Mouse (Mus musculus) midbrain, embryonic 16.5 days (tissue): ENCODE data around the gene Mansc4. TPM values are rescaled to one million over a fixed set of nuclear protein-coding genes. Genes with fewer than 3 reads are reported as not detected.

ENCODE experiments used
- ATAC-seq: fragments of 200-750 bp; cut with Nextera tagmentation; 2 replicates; pipeline ENCODE4 v1.8.0; 2017; ENCODE audit warnings: moderate TSS enrichment
- H3K27ac ChIP-seq: fragments of 300-500 bp; sonication (generic); 2 replicates; pipeline ENCODE4 v1.5.1; 2014; ENCODE audit warnings: mild to moderate bottlenecking, low read length, mixed read lengths
- H3K27me3 ChIP-seq: fragments of 300-500 bp; sonication (generic); 2 replicates; pipeline ENCODE4 v1.6.1; 2014; ENCODE audit warnings: low read depth, low read length, mixed read lengths; ENCODE audit not compliant: control insufficient read depth, insufficient read depth
- H3K36me3 ChIP-seq: fragments of 300-500 bp; sonication (generic); 2 replicates; pipeline ENCODE4 v1.6.1; 2014; ENCODE audit warnings: mild to moderate bottlenecking, low read length, moderate library complexity, mixed read lengths; ENCODE audit not compliant: control insufficient read depth, insufficient read depth
- H3K4me1 ChIP-seq: fragments of 300-500 bp; sonication (generic); 2 replicates; pipeline ENCODE4 v1.6.1; 2014; ENCODE audit warnings: mild to moderate bottlenecking, low read length, mixed read lengths; ENCODE audit not compliant: control insufficient read depth, insufficient read depth
- H3K4me2 ChIP-seq: fragments of 300-500 bp; sonication (generic); 2 replicates; pipeline ENCODE4 v1.6.1; 2014; ENCODE audit warnings: mild to moderate bottlenecking, low read length, mixed read lengths
- H3K4me3 ChIP-seq: fragments of 300-500 bp; sonication (generic); 2 replicates; pipeline ENCODE4 v1.5.1; 2014; ENCODE audit warnings: low read depth, mild to moderate bottlenecking, low read length, moderate library complexity, mixed read lengths
- H3K9ac ChIP-seq: fragments of 300-500 bp; sonication (generic); 2 replicates; pipeline ENCODE4 v1.6.1; 2014; ENCODE audit warnings: low read depth, low read length, mixed read lengths
- H3K9me3 ChIP-seq: fragments of 300-500 bp; sonication (generic); replicated peaks from 2 replicates; pipeline ENCODE4 v1.6.1; 2014; ENCODE audit warnings: mild to moderate bottlenecking, low read length, mixed read lengths; ENCODE audit not compliant: control insufficient read depth, poor library complexity, severe bottlenecking
- WGBS: fragments of 180-500 bp; shearing (Covaris S2); extraction: QIAGEN DNeasy Blood & Tissue Kit; methylation state at CpG from one replicate; pipeline ENCODE4 v1.1.7; 2014; 5-methylcytosine and 5-hydroxymethylcytosine counted together
- polyA plus RNA-seq: library from polyadenylated mRNA; unstranded; fragments of >200 nt; fragmentation: Nextera tagmentation; extraction: Ambion mirVana; gene quantifications from 2 replicates; pipeline ENCODE4 v1.2.1, GENCODE M21; 2015

The Mansc4 gene
- polyA plus RNA-seq, 1 experiment from 2014 or later, result 0.75 TPM

- Histone ChIP-seq H3K9ac (peak overlapping the region; percentile 70), H3K4me3 (peak overlapping the region; percentile 57), H3K4me1 (peaks cover 18% of the 10 kb centered on the region), H3K27ac (no peak overlapping the region), H3K4me2 (peak overlapping the region; percentile 66), H3K36me3 (peaks cover 6% of the 10 kb centered on the region; the same call in 1 of the 2 replicates), H3K27me3 (peaks cover 6% of the 10 kb centered on the region; the same call in 1 of the 2 replicates), H3K9me3 (no peaks in the 10 kb centered on the region)
- no peak for ATAC-seq
- 48% methylated on average over 7 of the region's 7 CpGs for WGBS
Measured at GRCm38 (mm10) chr6:147043633-147044032, 43.2 kb downstream of the Mansc4 start.

- Histone ChIP-seq H3K9me3 (no peaks in the 10 kb centered on the region), H3K4me1 (peaks cover 18% of the 10 kb centered on the region), H3K27me3 (peaks cover 6% of the 10 kb centered on the region; the same call in 1 of the 2 replicates), H3K27ac (peak within 1 kb of the TSS; percentile 92), H3K4me2 (peak within 1 kb of the TSS; percentile 66), H3K9ac (peak within 1 kb of the TSS; percentile 70), H3K36me3 (peaks cover 3% of the 10 kb centered on the region; the same call in 1 of the 2 replicates), H3K4me3 (peak within 1 kb of the TSS; percentile 57)
- 3% methylated on average over 65 of the region's 66 CpGs for WGBS
- peak; percentile 100 for ATAC-seq
Measured at GRCm38 (mm10) chr6:147042291-147043290, 44.2 kb downstream of the Mansc4 start, which contains the start of gene Mrps35. Gene Mrps35 (plus strand): TSS chr6:147042764.

DNA sequence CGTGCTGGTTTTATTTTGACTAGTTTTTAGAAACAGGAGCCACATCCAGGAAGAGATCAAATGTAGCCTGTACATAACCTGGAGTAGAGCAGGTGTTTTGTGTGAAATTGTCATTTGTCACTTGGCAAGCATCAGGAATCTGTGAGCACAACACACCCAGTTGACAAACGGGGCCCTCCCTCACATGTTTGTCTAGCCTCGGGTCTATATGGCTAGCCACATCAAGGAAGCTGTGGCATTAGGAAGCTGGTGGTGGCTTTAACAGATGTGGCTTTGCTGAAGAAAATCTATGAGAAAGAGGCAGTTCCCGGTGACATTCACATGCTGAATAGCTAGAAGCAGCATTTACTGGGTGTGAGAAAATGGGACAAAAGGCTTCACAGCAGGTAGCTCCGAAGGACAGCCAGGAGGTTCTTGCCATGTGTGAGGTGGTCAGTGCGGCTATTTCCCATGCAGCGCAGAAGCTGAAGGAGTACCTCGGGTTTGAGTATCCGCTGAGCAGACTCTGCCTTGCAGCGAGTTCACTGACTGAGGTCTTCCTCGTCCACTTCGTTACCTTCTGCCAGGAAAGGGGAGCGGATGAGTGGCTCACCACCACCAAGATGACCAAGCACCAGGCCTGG lies 54.4 kb downstream of the Mansc4 start, which contains the start of gene Rep15:
Gene Rep15, plus strand, starts transcription at position 282 of the 623 bp plus-strand sequence.
- no peak within 1 kb of the TSS for H3K27ac ChIP-seq
- no peaks in the 10 kb centered on the region for H3K36me3 ChIP-seq
- no peaks in the 10 kb centered on the region for H3K4me1 ChIP-seq
- 34% methylated on average over 13 of the region's 13 CpGs for WGBS
- H3K4me2 ChIP-seq, result no peak within 1 kb of the TSS
- no peaks in the 10 kb centered on the region for H3K27me3 ChIP-seq
- no peak for ATAC-seq
- H3K4me3 ChIP-seq, result no peak within 1 kb of the TSS
- no peaks in the 10 kb centered on the region for H3K9me3 ChIP-seq
- no peak within 1 kb of the TSS for H3K9ac ChIP-seq

DNA sequence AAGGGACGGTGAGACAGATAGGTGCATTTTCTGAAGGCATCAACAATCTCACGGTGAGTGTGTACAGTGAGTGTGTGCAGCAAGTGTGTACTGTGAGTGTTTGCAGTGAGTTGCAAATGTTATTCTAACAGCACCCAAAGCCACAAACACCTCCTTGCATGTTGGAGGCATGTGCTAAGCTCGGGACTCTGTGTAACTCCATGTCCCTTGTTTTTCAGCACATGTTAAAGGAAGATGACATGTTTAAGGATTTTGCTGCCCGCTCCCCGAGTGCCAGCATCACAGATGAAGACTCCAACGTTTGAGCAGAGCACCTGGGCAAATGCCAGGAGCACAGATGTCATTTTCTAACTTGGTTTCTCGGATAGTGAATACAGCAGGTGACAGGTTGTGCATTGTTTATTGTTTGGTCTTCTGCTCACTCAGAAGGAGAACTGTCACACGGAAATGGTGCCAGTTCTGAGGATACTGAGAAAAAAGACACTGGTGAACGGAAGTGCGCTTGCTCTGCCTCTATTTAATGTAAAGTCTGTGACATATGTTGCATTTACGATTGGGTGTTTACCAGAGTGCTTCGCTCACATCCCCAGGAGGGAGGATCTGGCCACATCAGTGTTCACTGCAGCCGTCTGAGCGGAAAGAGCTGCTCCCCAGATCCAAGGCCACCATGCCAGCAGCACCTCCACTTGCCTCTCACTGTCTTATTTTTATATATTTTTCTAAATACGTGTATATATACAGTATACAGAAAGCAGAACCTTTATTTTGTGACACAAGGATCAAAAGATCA lies 56.5 kb downstream of the Mansc4 start:
- WGBS, result 90% methylated on average over 15 of the region's 15 CpGs
- Histone ChIP-seq H3K9me3 (no peaks in the 10 kb centered on the region), H3K27ac (no peak overlapping the region), H3K36me3 (no peaks in the 10 kb centered on the region), H3K4me1 (no peaks in the 10 kb centered on the region), H3K9ac (no peak overlapping the region), H3K27me3 (no peaks in the 10 kb centered on the region), H3K4me3 (no peak overlapping the region), H3K4me2 (no peak overlapping the region)
- ATAC-seq, result no peak

- Histone ChIP-seq H3K9ac (no peak overlapping the region), H3K9me3 (no peaks in the 10 kb centered on the region), H3K27ac (no peak overlapping the region), H3K4me1 (no peaks in the 10 kb centered on the region), H3K36me3 (no peaks in the 10 kb centered on the region), H3K27me3 (no peaks in the 10 kb centered on the region), H3K4me3 (no peak overlapping the region), H3K4me2 (no peak overlapping the region)
- no peak for ATAC-seq
- WGBS, result 96% methylated on average over 9 of the region's 9 CpGs
Measured at GRCm38 (mm10) chr6:147029591-147029990, 57.2 kb downstream of the Mansc4 start.

DNA sequence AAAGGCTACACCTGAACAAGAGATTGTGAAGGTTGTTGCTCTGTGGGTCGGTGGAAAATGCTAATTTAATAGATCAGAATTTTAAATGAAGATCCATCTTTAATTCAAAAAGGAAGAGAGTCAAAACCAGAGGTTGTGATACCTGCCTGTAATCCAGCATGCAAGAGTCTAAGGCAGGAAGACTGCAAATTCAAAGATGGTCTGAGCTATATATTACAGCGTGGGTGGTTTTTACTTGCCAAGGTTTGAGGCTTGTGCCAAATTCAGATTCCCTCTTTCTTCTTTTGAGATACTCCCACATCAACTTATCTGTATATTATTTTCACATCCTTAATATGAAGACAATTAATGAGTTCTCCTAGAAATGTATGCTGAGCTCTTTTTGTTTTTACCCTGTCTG lies 58.4 kb downstream of the Mansc4 start:
- Histone ChIP-seq H3K27me3 (no peaks in the 10 kb centered on the region), H3K4me2 (no peak overlapping the region), H3K9me3 (no peaks in the 10 kb centered on the region), H3K4me3 (no peak overlapping the region), H3K4me1 (no peaks in the 10 kb centered on the region), H3K36me3 (no peaks in the 10 kb centered on the region), H3K27ac (no peak overlapping the region), H3K9ac (no peak overlapping the region)
- ATAC-seq, result no peak
- 83% methylated on average over 2 of the region's 2 CpGs for WGBS

Other genes with a start within 250 kb of the Mansc4 start
- gene Smco2, start 236.9 kb downstream of the Mansc4 start, polyA plus RNA-seq, result not detected in 2 replicates
- 19.6 and 22.1 TPM in 2 replicates for gene Ppfibp1, start 198.5 kb downstream of the Mansc4 start, polyA plus RNA-seq
- gene 1700034J05Rik, start 132.6 kb downstream of the Mansc4 start, polyA plus RNA-seq, result 0.06 TPM in 1 of 2 replicates, not detected in the other
- 0.66 and 0.89 TPM in 2 replicates for gene Rep15, start 54.4 kb downstream of the Mansc4 start, polyA plus RNA-seq
- 66.1 and 67.6 TPM in 2 replicates for gene Mrps35, start 44.3 kb downstream of the Mansc4 start, polyA plus RNA-seq
- 7.2 and 7.7 TPM in 2 replicates for gene Klhl42, start 4.3 kb upstream of the Mansc4 start, polyA plus RNA-seq
- gene Pthlh, start 177.2 kb upstream of the Mansc4 start, polyA plus RNA-seq, result 0.77 and 1.4 TPM in 2 replicates